Mouse (Mus musculus) spleen, adult 18-20 months (tissue): Measurements from ENCODE around the gene Gm8797.
"Not testable (repeated sequence)": the region's sequence is repeated elsewhere in the genome, so short reads cannot be mapped to it uniquely, and the experiment has no call there.

Experiments used
- DNase-seq, 2 experiments: peaks; one replicate each; pipeline ENCODE4 v3.0.0; 2022; ENCODE audit warnings: mixed read lengths in 2 of 2

Gene Gm8797

DNA sequence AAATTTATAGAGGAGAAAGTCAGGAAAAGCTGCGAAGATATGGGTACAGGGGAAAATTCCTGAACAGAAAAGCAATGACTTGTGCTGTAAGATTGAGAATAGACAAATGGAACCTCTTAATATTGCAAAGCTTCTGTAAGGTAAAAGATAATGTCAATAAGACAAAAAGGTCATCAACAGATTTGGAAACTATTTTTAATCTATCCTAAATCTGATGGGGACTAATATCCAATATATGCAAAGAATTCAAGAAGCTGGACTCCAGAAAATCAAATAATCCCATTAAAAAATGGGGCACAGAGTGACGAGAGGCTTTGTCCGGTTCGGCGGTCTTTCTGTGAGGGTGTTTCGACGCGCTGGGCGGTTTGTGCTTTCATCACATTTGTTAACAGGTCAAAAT lies at the start of gene Gm8797:
Gm8797 (plus strand) TSS at position 301 of the 400 bp plus-strand sequence.
- DNase-seq, result not testable (repeated sequence)

DNA sequence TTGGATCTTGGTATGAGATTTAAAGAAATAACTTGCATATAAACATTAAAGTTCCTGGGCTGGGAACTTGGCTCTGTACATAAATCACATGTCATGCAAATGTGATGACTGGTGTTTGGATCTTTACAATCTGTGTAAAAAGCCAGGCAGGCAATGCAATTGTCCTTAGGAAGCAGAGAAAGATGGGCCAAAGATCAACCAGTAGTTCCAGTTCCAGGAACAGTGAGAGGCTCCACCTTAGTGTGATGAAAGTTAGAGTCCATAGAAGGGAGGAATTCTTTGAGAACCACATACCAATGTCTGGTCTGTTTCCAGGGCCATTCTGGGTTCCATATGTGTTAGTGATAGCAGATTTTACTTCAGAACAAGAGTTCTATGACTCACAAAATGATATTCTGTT lies 36.1 kb upstream of the Gm8797 start:
- DNase-seq, result no peak

DNA sequence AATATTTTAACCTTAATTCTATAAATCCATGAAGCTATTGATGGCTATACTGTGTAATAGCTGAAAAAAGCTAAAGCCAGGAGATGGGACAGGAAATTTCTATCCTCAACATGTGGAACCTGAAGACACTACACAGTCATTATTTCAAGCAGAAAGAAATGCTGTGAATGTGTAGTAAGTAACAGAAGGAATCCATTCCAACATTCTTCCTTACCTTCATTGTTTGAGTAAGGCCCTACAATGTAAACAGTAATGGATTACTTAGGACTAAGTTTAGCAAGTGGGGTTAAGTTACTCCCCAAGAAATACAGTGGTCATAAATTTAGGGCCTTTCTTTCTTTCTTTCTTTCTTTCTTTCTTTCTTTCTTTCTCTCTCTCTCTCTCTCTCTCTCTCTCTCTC lies 17.7 kb upstream of the Gm8797 start:
- DNase-seq, result no peak

DNA sequence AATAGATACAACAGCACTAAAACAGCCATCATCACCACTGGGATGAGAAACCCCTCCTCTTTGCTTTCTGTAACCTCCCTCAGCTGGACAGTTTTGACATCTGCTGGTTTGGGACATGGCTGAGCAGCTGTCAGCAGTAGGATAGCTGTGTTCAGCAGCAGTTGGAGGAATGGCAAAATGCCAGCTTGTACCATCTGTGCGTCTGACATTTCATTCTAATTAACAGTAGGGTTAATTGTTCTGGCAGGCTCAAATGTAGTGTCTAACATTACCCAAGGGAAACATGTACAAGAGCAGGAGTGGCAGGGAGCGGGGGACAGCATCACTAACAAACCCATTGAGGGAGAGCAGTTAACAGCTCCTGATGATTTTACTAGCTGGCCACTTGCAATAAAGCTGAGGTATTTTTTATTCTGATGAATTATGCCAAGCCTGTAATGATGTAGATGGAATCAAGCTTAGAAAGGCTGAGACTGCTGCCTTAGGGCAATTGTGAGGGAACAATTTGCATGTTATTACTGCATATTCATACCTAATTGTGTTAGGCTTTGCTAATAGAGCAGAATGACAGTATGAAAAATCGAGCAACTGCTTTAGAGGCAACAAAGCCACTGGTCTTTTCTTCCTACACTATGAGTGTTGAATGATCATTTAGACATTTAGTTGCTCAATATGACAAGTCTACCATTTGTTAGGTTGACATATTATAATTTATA lies 4.3 kb downstream of the Gm8797 start:
- no peak for DNase-seq

DNA sequence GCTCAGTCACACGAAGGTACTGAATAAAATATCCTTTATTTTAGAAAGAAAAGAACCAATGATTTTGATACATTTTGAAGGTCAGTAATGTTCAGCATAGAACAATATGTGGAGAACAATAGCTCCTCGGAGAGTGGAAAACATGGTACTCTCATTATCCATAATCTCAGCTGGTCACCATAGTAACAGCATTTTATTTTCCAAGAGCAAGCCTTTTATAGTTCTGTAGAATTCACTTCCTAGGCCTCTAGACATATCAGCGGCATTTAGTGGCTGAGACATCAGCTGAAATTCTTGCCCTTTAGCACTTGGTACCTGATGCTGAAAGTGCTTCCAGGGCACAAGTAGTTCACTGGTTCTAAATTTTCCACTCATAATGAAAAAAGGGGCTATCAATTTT lies 15.7 kb downstream of the Gm8797 start:
- no peak for DNase-seq

DNA sequence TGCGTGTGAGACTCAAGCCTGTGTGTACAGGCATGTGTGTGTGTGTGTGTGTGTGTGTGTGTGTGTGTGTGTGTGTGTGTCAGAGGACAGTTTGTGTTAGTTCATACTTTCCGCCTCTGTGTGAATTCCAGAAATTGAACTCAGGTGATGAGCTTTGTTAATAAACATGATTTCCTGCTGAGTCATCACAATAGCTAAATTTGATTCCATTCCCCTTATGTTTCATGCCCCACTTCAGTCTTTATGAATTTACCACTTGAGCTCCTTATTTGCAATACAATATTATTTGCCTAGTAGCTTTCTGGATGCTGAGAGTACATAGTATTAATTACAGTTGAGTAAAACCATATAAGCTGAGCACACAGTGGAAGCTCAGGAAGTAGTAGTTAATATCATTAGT lies 26.3 kb downstream of the Gm8797 start:
- DNase-seq, result no peak
